Mouse (Mus musculus) ovary, adult 18-20 months (tissue): ENCODE results near the gene Zfp687.

ENCODE experiments used
- DNase-seq: peaks from one replicate; pipeline ENCODE4 v3.0.0; 2022; ENCODE audit warnings: low spot score, mixed read lengths

Zfp687 gene

GRCm38 (mm10) chr3:94960322-94960721 is 54.9 kb downstream of the Zfp687 start:
- no peak for DNase-seq

GRCm38 (mm10) chr3:94959871-94960270 is 55.4 kb downstream of the Zfp687 start:
- no peak for DNase-seq

- no peak for DNase-seq
Measured at GRCm38 (mm10) chr3:94958295-94958694, 57.0 kb downstream of the Zfp687 start.
